Mouse (Mus musculus) cerebral cortex, adult 2 months (tissue): ENCODE data around the gene Ptpn23.

Experiments
- WGBS: fragments of 180-500 bp; shearing (Covaris S2); methylation state at CpG from one replicate; pipeline ENCODE4 v1.1.7; 2018; 5-methylcytosine and 5-hydroxymethylcytosine counted together

Ptpn23 gene

GRCm38 (mm10) chr9:110408099-110408773, at the start of gene Ptpn23:
Gene Ptpn23 (minus strand): TSS chr9:110408213.
- WGBS: under 1% methylated on average over 39 of the region's 39 CpGs

- WGBS: 83% methylated on average over 3 of the region's 3 CpGs
Measured at GRCm38 (mm10) chr9:110452523-110452922, 44.5 kb upstream of the Ptpn23 start.

- 20% methylated on average over 11 of the region's 11 CpGs for WGBS
Measured at GRCm38 (mm10) chr9:110448857-110449617, 41.0 kb upstream of the Ptpn23 start.

- 80% methylated on average over 15 of the region's 15 CpGs for WGBS
Measured at GRCm38 (mm10) chr9:110448356-110448755, 40.3 kb upstream of the Ptpn23 start.

GRCm38 (mm10) chr9:110440559-110440958, 32.5 kb upstream of the Ptpn23 start:
- 88% methylated on average over 6 of the region's 6 CpGs for WGBS

- WGBS: 45% methylated on average over 5 of the region's 5 CpGs
Measured at GRCm38 (mm10) chr9:110440049-110440448, 32.0 kb upstream of the Ptpn23 start.

GRCm38 (mm10) chr9:110436041-110436440, 28.0 kb upstream of the Ptpn23 start:
- WGBS: 91% methylated on average over 11 of the region's 11 CpGs

GRCm38 (mm10) chr9:110433045-110433444, 25.0 kb upstream of the Ptpn23 start:
- WGBS: 99% methylated on average over 2 of the region's 2 CpGs

- 54% methylated on average over 8 of the region's 8 CpGs for WGBS
Measured at GRCm38 (mm10) chr9:110431241-110431640, 23.2 kb upstream of the Ptpn23 start.

GRCm38 (mm10) chr9:110419511-110420112, 11.6 kb upstream of the Ptpn23 start, which contains the start of gene Ngp:
Gene Ngp (plus strand): TSS chr9:110419747.
- 89% methylated on average over 12 of the region's 12 CpGs for WGBS

GRCm38 (mm10) chr9:110413785-110414184, 5.8 kb upstream of the Ptpn23 start:
- 47% methylated on average over 9 of the region's 9 CpGs for WGBS

- WGBS: 48% methylated on average over 7 of the region's 7 CpGs
Measured at GRCm38 (mm10) chr9:110412926-110413325, 4.9 kb upstream of the Ptpn23 start.

GRCm38 (mm10) chr9:110410908-110411887, 3.2 kb upstream of the Ptpn23 start:
- WGBS: 27% methylated on average over 6 of the region's 6 CpGs

GRCm38 (mm10) chr9:110407311-110408098, 508 bp downstream of the Ptpn23 start:
- 2% methylated on average over 40 of the region's 41 CpGs for WGBS

- 90% methylated on average over 4 of the region's 4 CpGs for WGBS
Measured at GRCm38 (mm10) chr9:110403240-110403639, 4.8 kb downstream of the Ptpn23 start.

GRCm38 (mm10) chr9:110402731-110403130, 5.3 kb downstream of the Ptpn23 start:
- 94% methylated on average over 2 of the region's 2 CpGs for WGBS

- 68% methylated on average over 5 of the region's 5 CpGs for WGBS
Measured at GRCm38 (mm10) chr9:110400650-110401049, 7.4 kb downstream of the Ptpn23 start.

GRCm38 (mm10) chr9:110393295-110393694, 14.7 kb downstream of the Ptpn23 start:
- 69% methylated on average over 4 of the region's 4 CpGs for WGBS

GRCm38 (mm10) chr9:110390843-110391242, 17.2 kb downstream of the Ptpn23 start:
- 92% methylated on average over 3 of the region's 3 CpGs for WGBS

GRCm38 (mm10) chr9:110388011-110388410, 20.0 kb downstream of the Ptpn23 start:
- WGBS: 94% methylated on average over 7 of the region's 7 CpGs
